Mouse (Mus musculus) G1E-ER4 (cell line): ENCODE results near the gene Zfp740. TPM values are rescaled to one million over a fixed set of nuclear protein-coding genes. Genes with fewer than 3 reads are reported as not detected.

ENCODE experiments used
- GATA1 ChIP-seq: IDR thresholded peaks from one replicate; pipeline ENCODE4 v1.8.0; 2012; ENCODE audit warnings: low read length, inconsistent platforms
- polyA plus RNA-seq: library from polyadenylated mRNA; stranded (reverse); fragments of >175 nt; gene quantifications from 2 replicates; pipeline ENCODE4 v1.2.3, GENCODE M21; 2012

The Zfp740 gene
- polyA plus RNA-seq, 1 experiment = 16.0 TPM

DNA sequence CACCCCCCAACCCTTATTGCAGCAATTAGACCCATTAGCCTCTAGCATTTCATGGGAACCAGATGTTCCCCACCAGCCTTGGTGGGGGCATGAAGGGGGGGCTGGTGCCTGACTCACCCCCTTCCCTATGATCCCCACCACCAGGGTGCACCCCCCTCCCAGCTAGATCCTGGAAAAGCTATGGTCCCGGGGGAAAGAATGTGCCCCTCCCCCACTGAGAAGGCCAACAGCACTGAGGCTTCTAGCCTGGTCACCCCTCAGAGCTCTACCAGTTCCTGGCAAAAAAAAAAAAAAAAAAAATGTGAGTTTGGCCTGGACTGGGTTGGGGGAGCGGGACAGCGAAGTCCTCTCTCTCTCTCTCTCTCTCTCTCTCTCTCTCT lies 45.8 kb downstream of the Zfp740 start:
- no peak for TF ChIP-seq GATA1

DNA sequence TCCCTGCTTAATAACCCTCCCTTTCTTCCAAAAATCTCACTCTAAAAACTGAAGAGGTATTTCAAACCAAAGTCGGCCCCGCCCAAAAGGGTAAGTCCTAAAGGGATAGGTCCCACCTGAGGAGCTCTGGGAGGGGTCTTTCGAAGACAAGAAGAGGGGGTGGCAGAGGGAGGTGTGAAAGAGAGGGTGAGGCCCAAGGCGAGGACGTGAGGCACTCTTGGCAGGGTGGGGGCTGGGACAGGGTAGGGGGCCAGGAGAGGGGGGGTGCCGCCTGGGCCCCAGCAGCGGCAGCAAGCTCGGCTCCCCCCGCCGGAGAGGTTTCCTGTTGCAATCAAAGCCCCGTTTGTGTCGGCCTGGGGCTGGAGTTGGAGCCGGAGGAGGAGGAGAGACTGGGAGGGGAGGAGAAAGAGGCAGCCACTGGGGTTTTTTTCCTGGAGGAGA lies 46.2 kb downstream of the Zfp740 start:
- TF ChIP-seq GATA1 = no peak

DNA sequence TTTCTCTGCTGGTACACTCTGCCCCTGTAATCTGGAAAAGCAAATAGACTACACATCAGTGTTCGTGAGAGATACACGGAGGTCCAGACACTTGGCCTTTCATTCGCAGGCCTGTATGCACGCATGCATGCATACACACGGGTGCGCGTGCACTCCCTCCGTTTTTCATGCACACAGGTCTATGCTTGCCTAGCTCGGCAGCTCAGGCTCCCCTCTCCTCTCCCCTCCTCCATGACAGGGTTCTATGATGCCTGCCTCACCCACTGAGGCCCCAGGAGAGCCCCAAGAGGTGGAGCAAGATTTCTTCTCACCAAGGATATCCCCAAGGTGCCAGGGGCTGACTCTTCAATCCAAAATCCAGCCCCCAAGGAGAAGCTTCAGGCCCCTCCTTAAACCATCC lies 46.9 kb downstream of the Zfp740 start:
- no peak for TF ChIP-seq GATA1

DNA sequence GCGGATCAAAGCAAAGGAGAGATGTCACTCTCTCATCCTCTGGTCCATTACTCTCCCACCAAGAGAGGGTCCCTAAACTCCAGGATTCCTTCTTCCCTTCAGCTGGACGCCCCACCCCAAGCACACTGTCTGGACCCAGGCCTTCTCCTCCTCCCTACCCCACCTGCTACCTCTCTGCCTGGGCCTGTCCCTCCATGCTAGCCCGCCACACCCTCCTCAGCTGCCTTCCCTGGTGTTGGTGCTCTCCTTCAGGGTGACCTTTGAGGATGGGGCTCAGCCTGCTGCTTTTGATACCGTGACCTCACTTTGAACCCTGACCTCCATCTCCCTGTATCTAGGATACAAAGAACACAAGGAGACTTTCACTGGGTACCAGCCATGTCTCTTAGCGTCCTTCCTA lies 47.5 kb downstream of the Zfp740 start:
- TF ChIP-seq GATA1 = no peak

DNA sequence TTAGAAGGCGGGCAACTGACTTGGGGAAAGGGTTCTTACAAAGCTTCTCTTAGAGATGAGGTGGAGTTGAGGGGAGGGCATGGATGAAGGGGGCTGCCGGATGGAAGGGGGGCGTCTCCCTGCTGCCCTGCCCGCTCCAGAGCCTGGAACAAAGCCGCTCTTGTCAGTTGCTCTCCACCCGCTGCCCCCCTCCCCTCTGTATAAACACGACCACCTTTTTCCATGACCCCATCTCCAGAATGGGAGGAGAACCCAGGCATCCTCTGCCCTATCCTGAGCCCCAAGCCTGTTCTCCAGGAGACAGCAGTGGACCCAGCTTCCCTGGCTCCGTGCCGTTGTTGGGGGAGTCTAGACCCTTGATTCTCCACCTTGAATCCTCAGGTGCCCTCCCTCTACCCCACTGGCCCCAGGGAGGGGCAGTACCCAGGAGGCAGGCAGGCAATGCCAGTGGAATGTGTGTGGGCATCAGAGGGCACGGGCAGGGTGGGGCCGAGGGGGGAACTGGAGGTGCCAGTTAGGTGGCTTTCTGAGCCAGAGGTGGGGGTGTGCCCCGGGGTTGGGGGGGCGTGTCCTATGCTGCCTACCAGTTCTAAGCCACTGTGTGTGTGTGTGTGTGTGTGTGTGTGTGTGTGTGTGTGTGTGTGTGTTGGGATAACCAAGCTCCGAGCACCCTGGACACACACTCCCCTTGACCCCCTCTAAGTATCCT lies 52.7 kb downstream of the Zfp740 start:
- no peak for TF ChIP-seq GATA1

DNA sequence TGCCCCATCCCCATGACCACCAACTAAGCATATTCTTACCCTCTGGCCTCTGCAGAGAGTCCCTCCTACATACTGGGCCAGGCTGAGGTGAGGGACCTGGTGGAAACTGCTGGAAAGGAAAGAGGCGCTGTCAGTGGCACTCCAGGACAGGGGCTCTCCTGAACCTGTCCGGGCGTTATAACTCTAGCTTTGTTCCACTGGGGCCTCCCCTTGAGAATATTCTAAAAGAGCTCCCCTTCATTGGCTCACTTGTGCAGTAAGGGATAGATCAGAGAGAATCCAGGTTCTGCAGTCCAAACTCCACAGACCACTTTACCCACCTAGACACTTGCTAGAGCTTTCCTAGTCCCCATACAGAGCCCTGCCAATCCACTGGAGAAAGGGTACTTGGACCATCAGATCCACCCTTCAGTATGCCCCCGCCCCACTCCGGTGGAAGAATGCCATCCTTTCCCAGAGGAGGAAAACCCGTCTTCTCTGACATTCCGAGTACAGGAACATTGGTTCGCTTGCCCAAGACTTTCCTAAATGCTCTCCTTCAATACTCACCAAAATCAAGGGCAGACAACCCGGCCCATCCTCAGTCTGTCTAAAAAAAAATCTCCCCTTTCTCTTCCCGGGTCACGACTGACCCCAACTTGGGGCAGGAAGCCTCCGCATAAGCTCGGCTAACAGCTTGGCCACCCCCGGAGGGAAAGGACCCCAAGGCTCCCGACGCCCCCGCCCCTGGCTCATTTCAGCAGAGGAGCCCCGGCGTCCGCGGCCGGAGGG lies 53.6 kb downstream of the Zfp740 start:
- no peak for TF ChIP-seq GATA1

DNA sequence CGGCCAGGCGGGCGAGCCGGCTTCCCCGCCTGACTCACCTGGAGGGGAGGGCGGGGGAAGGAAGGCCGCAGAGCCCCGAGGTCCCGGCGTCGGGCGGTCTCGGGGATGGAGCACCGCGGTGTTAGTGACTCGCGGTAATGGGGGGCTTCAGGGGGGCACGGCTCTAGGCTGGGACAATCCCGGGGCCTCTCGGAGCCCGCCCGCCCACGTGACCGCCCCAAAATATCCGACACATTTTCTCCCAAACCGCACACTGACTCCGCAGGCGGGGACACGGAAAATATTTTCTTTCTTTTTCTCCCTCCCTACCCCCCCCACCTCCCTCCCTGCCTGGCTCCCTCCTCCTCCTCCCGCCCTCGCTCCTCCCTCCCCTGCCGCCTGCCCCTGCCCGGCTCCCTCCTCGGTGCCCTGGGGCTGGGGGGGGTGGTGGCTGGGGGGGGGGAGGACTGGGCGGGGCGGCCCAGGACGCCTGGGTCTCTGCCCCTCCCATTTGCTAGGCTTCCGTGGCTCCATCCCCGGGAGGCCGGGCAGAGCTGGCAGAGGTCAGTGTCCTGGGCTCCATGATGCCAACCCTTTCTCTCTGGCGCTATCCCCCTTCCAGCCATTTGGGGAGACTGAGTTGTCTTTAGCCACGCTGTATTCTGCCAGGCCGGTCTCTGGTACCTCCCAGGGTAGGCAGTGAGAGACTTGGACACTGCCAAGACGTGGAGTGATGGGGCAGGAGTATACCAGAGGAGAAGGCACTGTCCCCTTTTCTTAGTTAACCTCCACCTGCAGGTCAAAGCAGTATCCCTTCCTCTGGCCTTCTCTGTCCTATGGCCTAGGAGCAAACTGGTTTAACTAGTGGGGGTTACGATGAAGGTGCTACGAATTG lies 54.4 kb downstream of the Zfp740 start, which contains the start of gene Rarg:
Gene Rarg (minus strand): TSS at position 316 of the 874 bp plus-strand sequence.
- no peak for TF ChIP-seq GATA1

DNA sequence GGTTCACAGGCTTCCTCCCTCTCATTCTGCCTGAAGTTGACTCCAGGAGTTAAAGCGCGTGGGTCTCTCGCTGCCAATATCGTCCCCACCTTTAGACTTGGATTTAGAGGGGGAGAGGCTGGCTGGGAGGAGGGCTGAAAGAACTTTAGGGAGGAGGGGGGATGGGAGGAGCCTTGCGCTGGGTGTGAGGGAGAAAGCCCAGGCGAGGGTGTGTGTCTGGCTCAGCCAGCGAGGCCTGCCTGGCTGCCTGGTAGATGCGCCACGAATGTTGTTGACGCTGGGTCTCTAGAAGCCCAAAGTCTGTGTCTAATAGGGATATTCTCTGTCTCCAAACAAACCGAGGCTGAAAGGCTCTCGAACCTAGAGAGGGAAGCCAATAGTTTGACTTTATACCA lies 55.0 kb downstream of the Zfp740 start:
- no peak for TF ChIP-seq GATA1

DNA sequence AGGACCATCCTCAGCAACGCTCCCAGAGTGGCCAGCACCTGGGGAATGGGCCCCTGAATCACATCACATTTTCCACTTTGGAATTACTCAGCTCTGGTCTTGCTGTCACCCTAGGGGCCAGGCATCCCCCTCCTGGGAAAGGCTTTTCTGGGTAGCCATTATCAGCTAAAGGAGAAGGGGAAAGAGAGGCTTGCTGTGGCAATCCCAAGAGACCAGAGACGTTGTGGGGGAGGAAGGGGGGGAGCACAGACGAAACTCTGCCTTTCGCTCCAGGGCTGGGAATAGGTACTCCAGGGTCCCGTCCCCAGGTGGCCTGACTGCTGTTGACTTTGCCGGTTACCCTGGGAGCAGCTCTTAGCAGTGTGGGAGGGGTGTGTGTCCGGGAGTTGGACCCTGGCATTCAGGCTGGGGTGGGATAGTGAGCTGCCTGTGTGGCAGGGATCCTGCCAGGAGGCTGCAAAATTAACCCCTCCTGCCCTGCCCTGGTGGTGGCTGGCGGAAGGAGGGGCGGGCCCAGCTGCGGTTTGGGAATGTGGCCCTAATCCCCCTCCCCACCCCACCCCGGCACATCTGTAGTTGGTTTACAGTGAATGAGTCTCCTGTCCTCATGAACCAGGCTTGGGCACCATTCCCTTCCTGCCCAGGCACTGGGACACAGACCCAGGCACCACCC lies 55.7 kb downstream of the Zfp740 start:
- no peak for TF ChIP-seq GATA1

DNA sequence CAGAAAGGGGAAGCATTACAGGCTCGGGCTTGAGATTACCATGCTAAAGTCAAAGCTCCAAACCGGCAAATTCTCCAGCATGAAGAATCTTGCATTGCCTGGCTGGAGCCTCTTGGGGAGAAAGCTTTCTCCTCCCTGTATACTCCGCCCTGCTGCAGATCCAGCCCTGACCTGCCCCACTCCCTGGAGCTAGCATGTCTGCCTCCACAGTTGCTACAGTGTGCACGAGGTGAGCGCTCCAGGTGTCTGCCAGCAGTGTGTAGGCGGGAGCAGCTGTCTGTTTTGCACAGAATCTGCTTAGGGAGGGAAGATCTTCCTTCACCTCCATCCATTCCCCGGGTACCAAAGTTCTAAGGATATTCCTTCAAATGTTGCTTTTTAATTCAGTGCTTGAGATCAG lies 59.5 kb downstream of the Zfp740 start:
- no peak for TF ChIP-seq GATA1

DNA sequence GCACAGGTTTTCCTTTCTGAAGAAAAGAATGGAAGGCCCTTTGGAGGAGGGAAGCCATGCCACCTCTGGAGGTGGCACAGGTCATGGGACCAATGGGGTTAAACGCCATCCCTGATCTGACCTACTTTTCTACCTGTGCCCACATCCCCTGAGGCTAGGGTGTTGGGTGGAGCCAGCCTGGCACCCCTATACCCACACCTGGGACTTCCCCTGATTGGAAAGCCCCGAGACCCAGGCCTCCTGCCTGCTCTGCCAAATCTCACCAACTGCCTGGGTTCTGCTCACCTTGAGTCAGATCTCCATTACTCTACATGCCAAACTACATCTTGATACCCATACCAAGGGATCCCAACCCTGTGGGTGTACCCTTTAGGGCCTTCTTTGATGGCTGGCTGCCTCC lies 60.0 kb downstream of the Zfp740 start:
- TF ChIP-seq GATA1 = no peak

Other genes starting within 250 kb of the Zfp740 start
- not detected in 2 replicates for gene Krt78, start 249.0 kb upstream of the Zfp740 start, polyA plus RNA-seq
- gene Krt8, start 198.8 kb upstream of the Zfp740 start, polyA plus RNA-seq = not detected in 2 replicates
- not detected in 2 replicates for gene Krt18, start 175.1 kb upstream of the Zfp740 start, polyA plus RNA-seq
- 375 and 424 TPM in 2 replicates for gene Eif4b, start 129.5 kb upstream of the Zfp740 start, polyA plus RNA-seq
- gene Tns2, start 102.8 kb upstream of the Zfp740 start, polyA plus RNA-seq = 0.27 and 0.48 TPM in 2 replicates
- 17.4 and 17.7 TPM in 2 replicates for gene Spryd3, start 67.0 kb upstream of the Zfp740 start, polyA plus RNA-seq
- gene Igfbp6, start 58.9 kb upstream of the Zfp740 start, polyA plus RNA-seq = 0.16 and 0.45 TPM in 2 replicates
- gene Soat2, start 52.7 kb upstream of the Zfp740 start, polyA plus RNA-seq = 5.5 and 5.9 TPM in 2 replicates
- 8.9 and 9.5 TPM in 2 replicates for gene Csad, start 1.5 kb downstream of the Zfp740 start, polyA plus RNA-seq
- 29.3 and 36.6 TPM in 2 replicates for gene Itgb7, start 28.7 kb downstream of the Zfp740 start, polyA plus RNA-seq
- 2.6 and 2.9 TPM in 2 replicates for gene Rarg, start 54.3 kb downstream of the Zfp740 start, polyA plus RNA-seq
- not detected in 2 replicates for gene Gm9918, start 67.3 kb downstream of the Zfp740 start, polyA plus RNA-seq
- gene Mfsd5, start 76.2 kb downstream of the Zfp740 start, polyA plus RNA-seq = 74.7 and 76.7 TPM in 2 replicates
- 38.5 and 42.8 TPM in 2 replicates for gene Espl1, start 93.0 kb downstream of the Zfp740 start, polyA plus RNA-seq
- gene Pfdn5, start 122.9 kb downstream of the Zfp740 start, polyA plus RNA-seq = 9.9 and 26.7 TPM in 2 replicates
- 74.6 and 92.3 TPM in 2 replicates for gene Myg1, start 128.5 kb downstream of the Zfp740 start, polyA plus RNA-seq
- 194 and 207 TPM in 2 replicates for gene Aaas, start 147.5 kb downstream of the Zfp740 start, polyA plus RNA-seq
- gene Sp7, start 163.9 kb downstream of the Zfp740 start, polyA plus RNA-seq = not detected in 2 replicates
- 15.3 and 42.1 TPM in 2 replicates for gene Sp1, start 202.9 kb downstream of the Zfp740 start, polyA plus RNA-seq
- gene Amhr2, start 242.1 kb downstream of the Zfp740 start, polyA plus RNA-seq = not detected in 2 replicates